Mouse (Mus musculus) kidney, adult 2 months (tissue): ENCODE results near the gene Mansc4. TPM values are rescaled to one million over a fixed set of nuclear protein-coding genes. Genes with fewer than 3 reads are reported as not detected.

Experiments
- DNase-seq: peaks from one replicate; pipeline ENCODE4 v3.0.0; 2021
- H3K27ac ChIP-seq: fragments of 200-500 bp; 2 replicates; pipeline ENCODE4 v1.5.1; 2012; ENCODE audit warnings: low read depth, low read length, control low read depth, inconsistent platforms; ENCODE audit not compliant: insufficient read depth
- H3K27me3 ChIP-seq: fragments of 200-500 bp; replicated peaks from 2 replicates; pipeline ENCODE4 v1.6.1; 2012; ENCODE audit warnings: mild to moderate bottlenecking, moderate library complexity, low read length, inconsistent platforms; ENCODE audit not compliant: control insufficient read depth, insufficient read depth
- H3K36me3 ChIP-seq: fragments of 200-500 bp; 2 replicates; pipeline ENCODE4 v1.6.1; 2012; ENCODE audit warnings: mild to moderate bottlenecking, moderate library complexity, low read length, inconsistent platforms; ENCODE audit not compliant: control insufficient read depth, insufficient read depth
- H3K4me1 ChIP-seq: fragments of 200-500 bp; 2 replicates; pipeline ENCODE4 v1.6.1; 2011; ENCODE audit warnings: low read length; ENCODE audit not compliant: control insufficient read depth, insufficient read depth
- H3K4me3 ChIP-seq: fragments of 200-500 bp; 2 replicates; pipeline ENCODE4 v1.5.1; 2011; ENCODE audit warnings: mild to moderate bottlenecking, low read depth, low read length, control low read depth; ENCODE audit not compliant: insufficient read depth
- CTCF ChIP-seq: fragments of 200-500 bp; conservative IDR thresholded peaks from 2 replicates; pipeline ENCODE4 v1.5.1; 2011; ENCODE audit warnings: low read depth, mild to moderate bottlenecking, control low read depth, low read length, moderate library complexity, mixed read lengths; ENCODE audit not compliant: insufficient read depth, insufficient read length
- POLR2A ChIP-seq: fragments of 200-500 bp; IDR thresholded peaks from one replicate; pipeline ENCODE4 v1.6.1; 2011; ENCODE audit warnings: low read depth, low read length, control low read depth
- WGBS: fragments of 180-500 bp; shearing (Covaris S2); methylation state at CpG from one replicate; pipeline ENCODE4 v1.1.7; 2018; 5-methylcytosine and 5-hydroxymethylcytosine counted together
- polyA plus RNA-seq: library from polyadenylated mRNA; depleted of rRNA; stranded (reverse); fragments of >200 nt; gene quantifications from 2 replicates; pipeline ENCODE4 v1.2.3, GENCODE M21; 2012; rRNA removed

The Mansc4 gene
- polyA plus RNA-seq = 15.6 and 17.2 TPM in 2 replicates

DNA sequence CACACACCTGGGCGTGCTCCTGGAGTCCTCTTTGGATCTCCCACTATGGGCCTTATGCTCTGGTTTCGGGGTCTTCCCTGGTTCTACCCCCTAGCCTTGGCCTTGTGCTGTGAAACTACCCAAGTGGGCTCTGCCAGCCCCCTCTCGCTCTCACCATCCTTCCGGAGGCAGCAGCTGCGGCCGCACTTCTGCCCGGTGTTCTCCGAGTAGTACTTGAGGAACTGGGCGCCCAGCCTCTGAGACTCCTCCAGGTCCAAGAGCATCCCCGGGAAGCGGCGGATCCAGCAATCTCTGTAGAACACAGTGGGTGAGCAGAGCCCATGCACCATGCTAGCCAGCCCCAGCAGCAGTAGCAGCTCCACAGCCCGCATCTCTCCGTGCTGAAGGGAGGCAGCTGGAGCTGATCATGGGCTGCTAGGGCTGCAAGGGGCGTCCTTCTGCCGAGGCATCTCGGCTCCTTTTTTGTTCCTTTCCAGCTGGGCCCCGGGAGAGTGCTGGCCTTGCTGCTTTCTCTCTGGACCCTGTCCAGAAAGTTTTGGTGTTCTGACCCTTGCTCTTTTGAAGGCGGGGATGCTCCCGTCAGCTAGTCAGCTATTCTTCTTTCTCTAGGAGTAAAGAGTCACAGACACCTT, at the start of gene Mansc4:
Gene Mansc4 (minus strand): TSS at position 439 of the 632 bp plus-strand sequence.
- TF ChIP-seq CTCF (no peak), POLR2A (no peak)
- Histone ChIP-seq H3K4me3 (peak within 1 kb of the TSS; percentile 74), H3K4me1 (0 out of 2 replicates have a peak, but pooled peaks cover 3% of the 10 kb centered on the region), H3K27ac (peak within 1 kb of the TSS; percentile 45), H3K36me3 (no peaks in the 10 kb centered on the region), H3K27me3 (no peaks in the 10 kb centered on the region)
- WGBS = 21% methylated on average over 20 of the region's 20 CpGs
- peak; percentile 92 for DNase-seq

DNA sequence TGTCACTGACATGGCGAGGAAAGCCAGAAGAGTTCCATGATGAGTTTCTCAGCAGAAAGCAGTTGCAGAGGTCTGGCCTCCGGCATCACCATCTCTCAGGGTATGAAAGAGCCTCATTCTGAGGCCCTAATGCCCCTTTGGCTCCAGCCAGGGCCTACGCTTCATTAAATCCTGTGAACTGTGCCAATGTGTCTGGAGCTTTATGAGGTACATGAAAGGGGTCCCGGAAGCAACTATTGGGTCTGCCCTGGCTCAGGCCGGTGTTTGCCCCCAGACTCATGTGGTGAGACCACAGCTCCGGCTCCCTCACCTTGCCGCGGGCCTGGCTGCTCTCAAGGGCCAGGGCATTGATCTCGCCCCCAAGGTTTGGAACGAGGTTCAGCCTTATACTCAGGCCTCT, 40.4 kb upstream of the Mansc4 start:
- no peaks in the 10 kb centered on the region for H3K36me3 ChIP-seq
- no peak overlapping the region for H3K4me3 ChIP-seq
- no peaks in the 10 kb centered on the region for H3K27me3 ChIP-seq
- no peak for DNase-seq
- H3K4me1 ChIP-seq = no peaks in the 10 kb centered on the region
- WGBS = 67% methylated on average over 10 of the region's 10 CpGs
- TF ChIP-seq POLR2A (no peak), CTCF (no peak)
- no peak overlapping the region for H3K27ac ChIP-seq

DNA sequence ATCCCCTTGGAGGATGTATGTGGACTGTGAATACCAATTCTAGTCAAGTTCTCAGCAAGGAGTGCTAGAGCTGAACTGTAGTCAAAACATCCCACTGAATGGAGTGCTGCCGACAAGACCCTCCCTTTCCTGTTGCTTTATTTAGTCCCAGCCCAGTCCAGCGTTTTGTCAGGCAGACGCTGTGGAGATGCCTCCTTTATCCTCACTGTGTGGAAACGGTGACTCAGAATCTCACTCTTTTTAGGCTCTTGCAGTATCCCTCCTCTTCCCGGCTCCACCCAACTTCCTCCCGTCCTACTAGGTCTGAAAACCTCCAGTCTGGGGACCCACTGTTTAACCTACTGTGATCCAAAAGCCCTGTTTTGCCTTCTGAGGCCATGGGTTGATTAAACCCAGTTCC, 34.5 kb upstream of the Mansc4 start:
- Histone ChIP-seq H3K4me1 (no peaks in the 10 kb centered on the region), H3K4me3 (no peak overlapping the region), H3K27ac (no peak overlapping the region), H3K27me3 (no peaks in the 10 kb centered on the region), H3K36me3 (no peaks in the 10 kb centered on the region)
- peak; percentile 23 for DNase-seq
- 44% methylated on average over 6 of the region's 6 CpGs for WGBS
- TF ChIP-seq CTCF (no peak), POLR2A (no peak)

DNA sequence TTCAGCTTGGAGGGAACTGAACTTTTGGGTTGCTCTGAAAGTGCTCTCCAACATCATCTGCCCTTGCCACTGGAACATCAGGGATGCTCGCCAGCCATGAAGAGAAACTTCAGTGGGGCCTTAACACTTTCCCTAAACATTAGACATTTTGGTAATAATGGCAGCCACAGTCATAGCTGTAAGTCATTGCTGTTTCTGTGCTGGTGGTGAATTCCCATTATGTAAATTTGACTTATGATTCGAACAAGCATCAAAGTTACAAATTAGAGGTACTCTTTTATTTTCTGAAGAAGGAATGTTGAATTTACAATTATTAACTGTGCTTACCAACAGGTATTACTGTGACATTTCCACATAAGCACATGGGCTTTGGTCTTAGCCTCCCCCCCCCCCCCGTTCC, 31.4 kb upstream of the Mansc4 start:
- DNase-seq = no peak
- Histone ChIP-seq H3K27ac (no peak overlapping the region), H3K4me3 (no peak overlapping the region), H3K27me3 (no peaks in the 10 kb centered on the region), H3K36me3 (no peaks in the 10 kb centered on the region), H3K4me1 (no peaks in the 10 kb centered on the region)
- TF ChIP-seq POLR2A (no peak), CTCF (no peak)
- 90% methylated on average over 3 of the region's 3 CpGs for WGBS

DNA sequence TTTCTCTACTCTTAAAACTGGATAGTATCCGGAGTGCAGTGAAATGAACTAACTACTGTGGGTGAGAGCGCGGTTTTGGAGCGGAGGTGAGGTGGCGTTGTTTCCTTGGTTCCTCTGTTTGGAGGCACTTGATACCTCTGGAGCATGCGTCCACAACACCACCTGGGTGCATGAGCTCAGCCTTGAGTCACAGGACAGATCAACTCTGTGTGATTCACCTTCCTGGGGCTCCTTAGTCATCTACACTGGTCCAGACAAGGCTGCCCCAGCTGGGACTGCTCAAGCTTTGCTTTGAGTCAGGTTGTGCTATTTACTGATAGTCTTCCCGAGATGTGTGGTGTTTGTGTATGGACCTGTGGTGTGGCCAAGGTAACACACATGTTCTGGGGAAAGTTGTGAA, 30.9 kb upstream of the Mansc4 start:
- 96% methylated on average over 7 of the region's 7 CpGs for WGBS
- no peak for DNase-seq
- no peak for TF ChIP-seq POLR2A

DNA sequence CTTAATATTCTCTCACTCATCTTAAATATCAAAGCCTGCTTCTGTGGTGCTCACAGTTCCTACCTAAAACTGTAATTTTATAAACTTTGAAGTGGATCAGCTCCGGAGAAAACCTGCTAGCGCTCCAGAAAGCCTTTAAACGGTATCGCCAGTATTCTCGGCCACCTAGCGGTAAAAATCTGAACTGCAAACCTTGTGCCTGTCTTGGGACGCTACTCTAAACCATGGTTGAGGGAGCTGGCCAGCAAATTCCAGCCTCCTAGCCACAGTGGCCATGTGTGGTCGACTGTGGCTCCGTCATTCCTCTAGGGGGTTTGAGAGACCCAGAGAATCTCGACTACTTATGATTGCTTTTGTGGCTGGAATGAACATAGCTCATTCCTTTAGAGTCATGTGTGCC, 29.7 kb upstream of the Mansc4 start:
- WGBS = 3% methylated on average over 10 of the region's 10 CpGs
- H3K27me3 ChIP-seq = no peaks in the 10 kb centered on the region
- H3K27ac ChIP-seq = no peak overlapping the region
- no peaks in the 10 kb centered on the region; the same call in none of the 2 replicates for H3K36me3 ChIP-seq
- H3K4me3 ChIP-seq = no peak overlapping the region
- TF ChIP-seq POLR2A = no peak
- TF ChIP-seq CTCF = peak; percentile 76
- no peaks in the 10 kb centered on the region for H3K4me1 ChIP-seq
- peak; percentile 89 for DNase-seq

More for the DNA sequence above, 30.9 kb upstream of the Mansc4 start:
- no peak overlapping the region for H3K4me3 ChIP-seq
- no peaks in the 10 kb centered on the region for H3K36me3 ChIP-seq
- H3K27ac ChIP-seq = no peak overlapping the region
- no peaks in the 10 kb centered on the region for H3K27me3 ChIP-seq
- H3K4me1 ChIP-seq = no peaks in the 10 kb centered on the region

DNA sequence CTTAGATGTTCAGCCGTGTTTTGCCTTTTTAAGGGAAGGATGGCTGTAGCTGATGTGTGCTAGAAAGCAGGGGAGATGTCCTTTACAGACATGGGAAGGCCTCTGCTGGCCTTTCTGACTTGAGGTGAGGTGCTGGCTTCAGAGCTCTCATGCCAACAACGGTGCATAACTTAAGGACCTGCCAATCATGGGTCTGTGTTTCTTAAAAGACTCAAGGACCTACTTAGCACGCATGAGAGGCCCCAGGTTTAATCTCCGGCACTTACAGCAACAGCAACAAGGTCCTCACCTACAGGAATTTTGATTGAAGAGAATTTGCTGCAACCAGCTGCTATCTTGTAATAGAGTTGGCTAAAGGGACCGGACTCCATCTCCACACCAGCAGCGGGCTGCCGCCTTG, 22.5 kb upstream of the Mansc4 start:
- no peaks in the 10 kb centered on the region for H3K27me3 ChIP-seq
- WGBS = 79% methylated on average over 7 of the region's 7 CpGs
- TF ChIP-seq CTCF (no peak), POLR2A (no peak)
- no peak overlapping the region for H3K4me3 ChIP-seq
- no peak for DNase-seq
- H3K36me3 ChIP-seq = no peaks in the 10 kb centered on the region; the same call in none of the 2 replicates
- H3K4me1 ChIP-seq = no peaks in the 10 kb centered on the region
- no peak overlapping the region for H3K27ac ChIP-seq
